Mouse (Mus musculus): ENCODE data around the gene Rtf2. TPM values are rescaled to one million over a fixed set of nuclear protein-coding genes. Genes with fewer than 3 reads are reported as not detected.

Gene Rtf2
- total and polyA plus RNA-seq, 2 experiments: 31.5 to 37.0 TPM

DNA sequence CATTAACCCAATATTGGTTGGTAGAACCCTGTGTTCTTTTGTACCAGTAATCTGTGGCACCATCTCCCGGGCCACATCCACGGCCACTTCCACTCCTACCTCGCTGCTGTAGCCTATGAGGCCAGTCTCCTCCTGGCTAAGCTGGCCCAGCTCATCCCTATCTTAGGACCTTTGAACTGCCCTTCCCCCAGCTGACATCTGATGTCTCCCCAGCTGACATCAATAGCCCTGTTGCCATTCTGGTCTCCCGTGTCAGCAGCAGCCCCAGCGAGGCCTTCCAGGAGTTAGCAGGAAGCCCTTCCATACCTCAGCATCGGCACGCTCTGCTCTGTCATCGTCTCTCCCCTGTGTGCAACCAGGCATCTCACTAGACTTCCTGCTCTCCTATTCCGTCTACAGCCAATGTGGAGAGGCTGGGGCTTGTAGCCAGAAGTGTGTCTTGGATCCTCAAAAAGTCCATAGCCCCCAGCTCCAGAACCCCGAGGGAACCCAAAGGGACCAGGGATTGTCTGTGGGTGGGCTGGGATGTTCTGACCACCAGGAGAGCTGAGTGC, 36.4 kb downstream of the Rtf2 start:
- Histone ChIP-seq H3K4me3 (ENCODE audit: insufficient read depth, low read depth, low read length) (no peak overlapping the region), H3K4me1 (ENCODE audit: control insufficient read depth, insufficient read depth, low read length) (peaks cover 9% of the 10 kb centered on the region), H3K27me3 (ENCODE audit: control insufficient read depth, insufficient read depth, low read length) (no peaks in the 10 kb centered on the region), H3K79me2 (ENCODE audit: control insufficient read depth, insufficient read depth, low read length) (no peaks in the 10 kb centered on the region), H3K9ac (ENCODE audit: low read depth, low read length) (peak overlapping the region; percentile 37; the same call in 1 of the 2 replicates), H3K27ac (replicated peaks; ENCODE audit: insufficient read depth, low read depth, low read length) (0 out of 2 replicates have a peak overlapping the region, but pooled peaks have one; percentile 15), H3K36me3 (ENCODE audit: control insufficient read depth, insufficient read depth, low read length) (no peaks in the 10 kb centered on the region)
- DNase-seq (ENCODE audit: extremely low read depth, low read depth, low spot score): peak; percentile 86
- no peak for TF ChIP-seq POLR2A (IDR thresholded peaks at IDR 0.05; ENCODE audit: extremely low read depth, insufficient read depth, low read length)
- no peak for TF ChIP-seq CTCF (IDR thresholded peaks at IDR 0.05; ENCODE audit: low read depth, low read length)
- WGBS: 8% methylated on average over 10 of the region's 10 CpGs

DNA sequence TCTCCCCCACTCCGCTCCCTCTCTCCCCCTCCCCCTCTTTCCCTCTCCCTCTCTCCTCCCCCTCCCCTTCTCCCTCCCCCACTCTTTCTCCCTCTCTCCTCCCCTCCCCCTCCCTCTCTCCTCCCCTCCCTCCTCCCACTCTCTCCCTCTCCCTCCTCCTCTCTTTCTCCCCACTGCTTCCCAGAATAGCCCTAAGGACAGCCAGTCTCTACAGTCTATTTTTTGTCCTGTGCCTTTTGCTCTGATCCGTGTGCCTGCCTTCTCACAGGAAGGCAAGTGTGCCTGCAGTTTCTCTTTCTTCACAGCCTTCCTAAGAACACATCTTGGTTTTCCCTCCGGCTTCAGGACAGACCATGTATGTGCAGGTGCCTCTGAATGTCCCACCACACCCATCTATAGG, 37.0 kb downstream of the Rtf2 start:
- TF ChIP-seq CTCF (IDR thresholded peaks at IDR 0.05; ENCODE audit: low read depth, low read length) (no peak), POLR2A (IDR thresholded peaks at IDR 0.05; ENCODE audit: extremely low read depth, insufficient read depth, low read length) (no peak)
- WGBS: 40% methylated on average over 3 of the region's 3 CpGs
- H3K36me3 ChIP-seq (ENCODE audit: control insufficient read depth, insufficient read depth, low read length): no peaks in the 10 kb centered on the region
- H3K9ac ChIP-seq (ENCODE audit: low read depth, low read length): no peak overlapping the region
- peaks cover 9% of the 10 kb centered on the region for H3K4me1 ChIP-seq (ENCODE audit: control insufficient read depth, insufficient read depth, low read length)
- H3K27ac ChIP-seq (replicated peaks; ENCODE audit: insufficient read depth, low read depth, low read length): no peak overlapping the region
- no peak for DNase-seq (ENCODE audit: extremely low read depth, low read depth, low spot score)
- no peaks in the 10 kb centered on the region for H3K79me2 ChIP-seq (ENCODE audit: control insufficient read depth, insufficient read depth, low read length)
- H3K4me3 ChIP-seq (ENCODE audit: insufficient read depth, low read depth, low read length): no peak overlapping the region
- no peaks in the 10 kb centered on the region for H3K27me3 ChIP-seq (ENCODE audit: control insufficient read depth, insufficient read depth, low read length)

DNA sequence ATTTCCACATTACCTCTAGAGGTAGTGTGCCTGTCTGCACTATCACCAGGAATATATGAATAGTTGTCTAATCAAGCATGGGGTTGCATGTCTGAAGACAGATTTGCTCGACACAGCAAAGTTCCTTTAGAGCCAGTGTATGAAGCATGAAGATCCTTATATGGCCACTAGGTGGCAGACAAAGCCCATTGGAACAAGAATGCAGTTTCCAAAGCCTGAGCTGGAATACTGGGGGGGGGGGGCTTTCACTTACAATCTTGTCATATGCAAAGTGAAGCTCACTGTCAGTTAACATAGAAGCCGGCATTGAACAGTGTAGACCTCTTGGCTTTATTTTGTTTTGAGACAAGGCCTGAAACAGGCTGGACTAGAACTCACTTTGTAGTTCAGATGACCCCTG, 37.5 kb downstream of the Rtf2 start:
- Histone ChIP-seq H3K36me3 (ENCODE audit: control insufficient read depth, insufficient read depth, low read length) (no peaks in the 10 kb centered on the region), H3K27me3 (ENCODE audit: control insufficient read depth, insufficient read depth, low read length) (no peaks in the 10 kb centered on the region), H3K27ac (replicated peaks; ENCODE audit: insufficient read depth, low read depth, low read length) (no peak overlapping the region), H3K4me1 (ENCODE audit: control insufficient read depth, insufficient read depth, low read length) (peaks cover 9% of the 10 kb centered on the region), H3K79me2 (ENCODE audit: control insufficient read depth, insufficient read depth, low read length) (no peaks in the 10 kb centered on the region), H3K4me3 (ENCODE audit: insufficient read depth, low read depth, low read length) (no peak overlapping the region), H3K9ac (ENCODE audit: low read depth, low read length) (no peak overlapping the region)
- peak; percentile 54 for DNase-seq (ENCODE audit: extremely low read depth, low read depth, low spot score)
- 4% methylated on average over 2 of the region's 2 CpGs for WGBS
- TF ChIP-seq POLR2A (IDR thresholded peaks at IDR 0.05; ENCODE audit: extremely low read depth, insufficient read depth, low read length): no peak
- peak; percentile 31; the same call in 1 of the 2 replicates for TF ChIP-seq CTCF (IDR thresholded peaks at IDR 0.05; ENCODE audit: low read depth, low read length)

DNA sequence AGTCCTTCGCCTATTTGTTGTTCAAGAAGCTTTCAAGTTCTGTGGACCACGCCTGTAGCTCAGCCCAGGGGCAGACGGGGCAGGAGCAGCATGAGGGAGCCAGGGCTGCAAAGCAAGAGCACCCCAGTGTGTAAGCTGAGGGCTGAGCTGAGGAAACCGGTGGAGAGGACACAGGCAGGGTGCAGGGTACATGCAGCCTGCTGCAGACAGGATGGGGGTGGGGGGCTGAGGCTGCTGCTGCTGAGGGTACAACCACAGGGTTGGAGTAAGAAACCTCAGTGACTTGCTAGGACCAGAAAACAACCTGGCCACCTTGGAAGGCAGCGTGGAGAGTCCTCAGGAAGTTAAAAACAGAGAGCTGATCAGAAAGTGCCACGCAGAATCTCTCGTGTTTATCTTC, 39.9 kb downstream of the Rtf2 start:
- whole genome bisulfite sequencing: 79% methylated on average over 7 of the region's 7 CpGs
- no peak overlapping the region for H3K4me3 ChIP-seq (ENCODE audit: insufficient read depth, low read depth, low read length)
- no peak for DNase-seq (ENCODE audit: extremely low read depth, low read depth, low spot score)
- no peaks in the 10 kb centered on the region for H3K79me2 ChIP-seq (ENCODE audit: control insufficient read depth, insufficient read depth, low read length)
- no peaks in the 10 kb centered on the region for H3K36me3 ChIP-seq (ENCODE audit: control insufficient read depth, insufficient read depth, low read length)
- H3K27me3 ChIP-seq (ENCODE audit: control insufficient read depth, insufficient read depth, low read length): no peaks in the 10 kb centered on the region
- no peak overlapping the region for H3K27ac ChIP-seq (replicated peaks; ENCODE audit: insufficient read depth, low read depth, low read length)
- H3K4me1 ChIP-seq (ENCODE audit: control insufficient read depth, insufficient read depth, low read length): peaks cover 4% of the 10 kb centered on the region
- TF ChIP-seq CTCF (IDR thresholded peaks at IDR 0.05; ENCODE audit: low read depth, low read length) (no peak), POLR2A (IDR thresholded peaks at IDR 0.05; ENCODE audit: extremely low read depth, insufficient read depth, low read length) (no peak)
- no peak overlapping the region for H3K9ac ChIP-seq (ENCODE audit: low read depth, low read length)

DNA sequence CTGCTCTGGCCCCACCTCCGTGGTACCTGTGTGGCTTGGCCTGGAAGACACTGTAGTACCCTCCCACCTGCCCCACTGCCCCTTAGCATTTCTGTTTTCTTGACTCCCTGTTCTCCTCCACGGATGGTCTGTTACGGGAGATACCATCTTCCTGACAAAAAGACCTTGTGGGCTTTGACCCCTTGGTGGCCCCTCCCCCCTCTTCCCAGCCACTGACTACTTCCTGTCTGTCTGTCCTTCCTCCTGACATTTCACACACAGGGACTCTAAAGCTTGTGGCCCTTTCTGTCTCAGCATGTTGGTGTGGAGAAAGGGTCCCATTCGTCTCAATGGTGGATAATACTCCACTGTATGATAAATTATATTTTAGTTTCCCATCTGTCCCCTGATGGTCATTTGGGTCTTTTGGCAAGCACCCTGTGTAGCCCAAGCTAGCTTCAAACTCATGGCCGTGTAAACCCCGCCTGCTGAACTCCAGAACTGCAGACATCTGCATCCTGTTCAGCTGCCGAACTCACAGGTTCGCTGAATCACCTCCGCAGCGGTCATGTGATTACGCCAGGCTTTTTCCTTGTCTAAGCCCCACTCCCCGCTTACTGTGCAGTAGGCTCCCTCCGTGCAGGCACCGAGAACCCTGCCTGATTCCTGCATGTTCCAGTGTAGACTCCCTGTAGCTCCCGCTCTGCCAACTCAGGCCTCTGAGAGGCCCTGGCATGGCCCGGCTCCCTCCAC, 41.5 kb downstream of the Rtf2 start:
- Histone ChIP-seq H3K9ac (ENCODE audit: low read depth, low read length) (no peak overlapping the region), H3K4me3 (ENCODE audit: insufficient read depth, low read depth, low read length) (no peak overlapping the region), H3K27me3 (ENCODE audit: control insufficient read depth, insufficient read depth, low read length) (no peaks in the 10 kb centered on the region), H3K36me3 (ENCODE audit: control insufficient read depth, insufficient read depth, low read length) (no peaks in the 10 kb centered on the region), H3K27ac (replicated peaks; ENCODE audit: insufficient read depth, low read depth, low read length) (no peak overlapping the region), H3K4me1 (ENCODE audit: control insufficient read depth, insufficient read depth, low read length) (peaks cover 3% of the 10 kb centered on the region), H3K79me2 (ENCODE audit: control insufficient read depth, insufficient read depth, low read length) (no peaks in the 10 kb centered on the region)
- TF ChIP-seq POLR2A (IDR thresholded peaks at IDR 0.05; ENCODE audit: extremely low read depth, insufficient read depth, low read length) (no peak), CTCF (IDR thresholded peaks at IDR 0.05; ENCODE audit: low read depth, low read length) (no peak)
- 74% methylated on average over 16 of the region's 16 CpGs for WGBS
- no peak for DNase-seq (ENCODE audit: extremely low read depth, low read depth, low spot score)
